Mouse (Mus musculus): ENCODE measurements at regions not wholly inside any gene's neighbourhood (a gene's known extent, or its start where the extent isn't known, plus 50 kb on each side); places are given as distances from the start of the nearest gene placed in this dataset.

- DNase-seq (ENCODE audit: low spot score) (no peak), ATAC-seq (ENCODE audit: extremely low read depth, insufficient number of reproducible peaks, low FRiP score, poor library complexity, severe bottlenecking) (no peak)
- 0 out of 2 replicates have a peak, but pooled peaks cover 3% of the 10 kb centered on the region for H3K4me1 ChIP-seq (ENCODE audit: insufficient read depth, low read depth, low read length)
- peaks cover 5% of the 10 kb centered on the region for H3K27me3 ChIP-seq (ENCODE audit: insufficient read depth, low read length)
- H3K36me3 ChIP-seq (replicated peaks), result no peaks in the 10 kb centered on the region
- H3K9me3 ChIP-seq (replicated peaks), result peaks cover under 1% of the 10 kb centered on the region; the same call in 1 of the 2 replicates
- no peak overlapping the region for H3K4me3 ChIP-seq (ENCODE audit: low read depth, low read length)
- TF ChIP-seq CTCF (IDR thresholded peaks at IDR 0.05; ENCODE audit: low read depth, low read length) (no peak), GATA2 (IDR thresholded peaks at IDR 0.05; ENCODE audit: borderline replicate concordance, low read depth, low read length) (no peak), TAL1 (conservative IDR thresholded peaks at IDR 0.05; ENCODE audit: low read depth, low read length) (no peak), GATA1 (IDR thresholded peaks at IDR 0.05; ENCODE audit: borderline replicate concordance, low read length) (no peak), POLR2AphosphoS5 (IDR thresholded peaks at IDR 0.05; ENCODE audit: insufficient replicate concordance, low read depth, low read length) (no peak)
Observed at GRCm38 (mm10) chr11:22601977-22602376, 90.1 kb downstream of the Tmem17 start.

- H3K9me3 ChIP-seq (replicated peaks), result no peaks in the 10 kb centered on the region
- H3K4me3 ChIP-seq (ENCODE audit: low read depth, low read length), result no peak overlapping the region
- no peak for ATAC-seq (ENCODE audit: extremely low read depth, insufficient number of reproducible peaks, low FRiP score, poor library complexity, severe bottlenecking)
Observed at GRCm38 (mm10) chr11:22602610-22603009, 90.7 kb downstream of the Tmem17 start.

GRCm38 (mm10) chr11:22603397-22603796 lies 91.5 kb downstream of the Tmem17 start:
- ATAC-seq (ENCODE audit: extremely low read depth, insufficient number of reproducible peaks, low FRiP score, poor library complexity, severe bottlenecking), result no peak
- TF ChIP-seq CTCF (IDR thresholded peaks at IDR 0.05; ENCODE audit: low read depth, low read length) (no peak), TAL1 (conservative IDR thresholded peaks at IDR 0.05; ENCODE audit: low read depth, low read length) (no peak), GATA2 (IDR thresholded peaks at IDR 0.05; ENCODE audit: borderline replicate concordance, low read depth, low read length) (no peak), POLR2AphosphoS5 (IDR thresholded peaks at IDR 0.05; ENCODE audit: insufficient replicate concordance, low read depth, low read length) (no peak), GATA1 (IDR thresholded peaks at IDR 0.05; ENCODE audit: borderline replicate concordance, low read length) (no peak)

More at GRCm38 (mm10) chr11:22602610-22603009, 90.7 kb downstream of the Tmem17 start:
- Histone ChIP-seq H3K36me3 (replicated peaks) (no peaks in the 10 kb centered on the region), H3K27me3 (ENCODE audit: insufficient read depth, low read length) (peaks cover 5% of the 10 kb centered on the region), H3K4me1 (ENCODE audit: insufficient read depth, low read depth, low read length) (0 out of 2 replicates have a peak, but pooled peaks cover 3% of the 10 kb centered on the region)
- no peak for TF ChIP-seq GATA1 (IDR thresholded peaks at IDR 0.05; ENCODE audit: borderline replicate concordance, low read length)
- no peak for DNase-seq (ENCODE audit: low spot score)

GRCm38 (mm10) chr11:22606380-22606779 lies 94.5 kb downstream of the Tmem17 start:
- Histone ChIP-seq H3K4me3 (ENCODE audit: low read depth, low read length) (no peak overlapping the region), H3K27me3 (ENCODE audit: insufficient read depth, low read length) (peaks cover 16% of the 10 kb centered on the region), H3K36me3 (replicated peaks) (no peaks in the 10 kb centered on the region), H3K4me1 (ENCODE audit: insufficient read depth, low read depth, low read length) (0 out of 2 replicates have a peak, but pooled peaks cover 3% of the 10 kb centered on the region), H3K9me3 (replicated peaks) (no peaks in the 10 kb centered on the region)
- TF ChIP-seq GATA2 (IDR thresholded peaks at IDR 0.05; ENCODE audit: borderline replicate concordance, low read depth, low read length) (no peak), GATA1 (IDR thresholded peaks at IDR 0.05; ENCODE audit: borderline replicate concordance, low read length) (no peak), TAL1 (conservative IDR thresholded peaks at IDR 0.05; ENCODE audit: low read depth, low read length) (no peak), POLR2AphosphoS5 (IDR thresholded peaks at IDR 0.05; ENCODE audit: insufficient replicate concordance, low read depth, low read length) (no peak), CTCF (IDR thresholded peaks at IDR 0.05; ENCODE audit: low read depth, low read length) (no peak)
- DNase-seq (ENCODE audit: low spot score), result no peak
- no peak for ATAC-seq (ENCODE audit: extremely low read depth, insufficient number of reproducible peaks, low FRiP score, poor library complexity, severe bottlenecking)

More at GRCm38 (mm10) chr11:22603397-22603796, 91.5 kb downstream of the Tmem17 start:
- Histone ChIP-seq H3K9me3 (replicated peaks) (no peaks in the 10 kb centered on the region), H3K4me3 (ENCODE audit: low read depth, low read length) (no peak overlapping the region), H3K27me3 (ENCODE audit: insufficient read depth, low read length) (peaks cover 7% of the 10 kb centered on the region), H3K4me1 (ENCODE audit: insufficient read depth, low read depth, low read length) (0 out of 2 replicates have a peak, but pooled peaks cover 3% of the 10 kb centered on the region), H3K36me3 (replicated peaks) (no peaks in the 10 kb centered on the region)
- no peak for DNase-seq (ENCODE audit: low spot score)

GRCm38 (mm10) chr11:22607645-22608044 lies 95.8 kb downstream of the Tmem17 start:
- no peak for TF ChIP-seq POLR2AphosphoS5 (IDR thresholded peaks at IDR 0.05; ENCODE audit: insufficient replicate concordance, low read depth, low read length)
- DNase-seq (ENCODE audit: low spot score) (no peak), ATAC-seq (ENCODE audit: extremely low read depth, insufficient number of reproducible peaks, low FRiP score, poor library complexity, severe bottlenecking) (no peak)
- Histone ChIP-seq H3K9me3 (replicated peaks) (no peaks in the 10 kb centered on the region), H3K4me3 (ENCODE audit: low read depth, low read length) (no peak overlapping the region), H3K27me3 (ENCODE audit: insufficient read depth, low read length) (peaks cover 13% of the 10 kb centered on the region), H3K36me3 (replicated peaks) (no peaks in the 10 kb centered on the region), H3K4me1 (ENCODE audit: insufficient read depth, low read depth, low read length) (0 out of 2 replicates have a peak, but pooled peaks cover under 1% of the 10 kb centered on the region)

GRCm38 (mm10) chr11:22608945-22609344 lies 97.1 kb downstream of the Tmem17 start:
- Histone ChIP-seq H3K4me3 (ENCODE audit: low read depth, low read length) (no peak overlapping the region), H3K27me3 (ENCODE audit: insufficient read depth, low read length) (peaks cover 18% of the 10 kb centered on the region), H3K4me1 (ENCODE audit: insufficient read depth, low read depth, low read length) (no peaks in the 10 kb centered on the region), H3K36me3 (replicated peaks) (no peaks in the 10 kb centered on the region), H3K9me3 (replicated peaks) (no peaks in the 10 kb centered on the region)
- ATAC-seq (ENCODE audit: extremely low read depth, insufficient number of reproducible peaks, low FRiP score, poor library complexity, severe bottlenecking), result no peak
- no peak for DNase-seq (ENCODE audit: low spot score)
- no peak for TF ChIP-seq POLR2AphosphoS5 (IDR thresholded peaks at IDR 0.05; ENCODE audit: insufficient replicate concordance, low read depth, low read length)
- TF ChIP-seq TAL1 (conservative IDR thresholded peaks at IDR 0.05; ENCODE audit: low read depth, low read length), result no peak
- TF ChIP-seq GATA2 (IDR thresholded peaks at IDR 0.05; ENCODE audit: borderline replicate concordance, low read depth, low read length), result no peak
- TF ChIP-seq GATA1 (IDR thresholded peaks at IDR 0.05; ENCODE audit: borderline replicate concordance, low read length), result no peak

Measured in G1E (cell line).